Mouse (Mus musculus) limb, embryonic 11.5 days (tissue): ENCODE data around the gene Pim2. TPM values are rescaled to one million over a fixed set of nuclear protein-coding genes. Genes with fewer than 3 reads are reported as not detected.

Experiments
- ATAC-seq: fragments of 200-750 bp; cut with Nextera tagmentation; 2 replicates; pipeline ENCODE4 v1.8.0; 2017; ENCODE audit warnings: low read depth; ENCODE audit not compliant: insufficient number of reproducible peaks, low FRiP score, low TSS enrichment
- DNase-seq: peaks from one replicate; pipeline ENCODE4 v3.0.0-alpha.2; 2015; ENCODE audit warnings: low spot score
- H3K27ac ChIP-seq: fragments of 300-500 bp; sonication (generic); replicated peaks from 2 replicates; pipeline ENCODE4 v1.5.1; 2014; ENCODE audit warnings: low read depth, mild to moderate bottlenecking, low read length
- H3K27me3 ChIP-seq: fragments of 300-500 bp; sonication (generic); 2 replicates; pipeline ENCODE4 v1.6.1; 2014; ENCODE audit warnings: mild to moderate bottlenecking, low read length, mixed read lengths; ENCODE audit not compliant: control insufficient read depth, insufficient read depth
- H3K36me3 ChIP-seq: fragments of 300-500 bp; sonication (generic); 2 replicates; pipeline ENCODE4 v1.6.1; 2014; ENCODE audit warnings: mild to moderate bottlenecking, low read length, moderate library complexity, mixed read lengths; ENCODE audit not compliant: control insufficient read depth, insufficient read depth
- H3K4me1 ChIP-seq: fragments of 300-500 bp; sonication (generic); 2 replicates; pipeline ENCODE4 v1.6.1; 2014; ENCODE audit warnings: low read length, mixed read lengths; ENCODE audit not compliant: control insufficient read depth, insufficient read depth
- H3K4me2 ChIP-seq: fragments of 300-500 bp; sonication (generic); 2 replicates; pipeline ENCODE4 v1.6.1; 2014; ENCODE audit warnings: low read depth, mild to moderate bottlenecking, moderate library complexity; ENCODE audit not compliant: severe bottlenecking
- H3K4me3 ChIP-seq: fragments of 300-500 bp; sonication (generic); 2 replicates; pipeline ENCODE4 v1.5.1; 2014; ENCODE audit warnings: low read depth, low read length
- H3K9ac ChIP-seq: fragments of 300-500 bp; sonication (generic); 2 replicates; pipeline ENCODE4 v1.6.1; 2014; ENCODE audit warnings: mild to moderate bottlenecking, low read length
- H3K9me3 ChIP-seq: fragments of 300-500 bp; sonication (generic); 2 replicates; pipeline ENCODE4 v1.6.1; 2016; ENCODE audit warnings: low read length; ENCODE audit not compliant: control insufficient read depth
- WGBS: fragments of 180-500 bp; shearing (Covaris S2); extraction: QIAGEN DNeasy Blood & Tissue Kit; methylation state at CpG from one replicate; pipeline ENCODE4 v1.1.7; 2014; 5-methylcytosine and 5-hydroxymethylcytosine counted together
- polyA plus RNA-seq: library from polyadenylated mRNA; unstranded; fragments of >200 nt; fragmentation: Nextera tagmentation; extraction: Ambion mirVana; gene quantifications from 2 replicates; pipeline ENCODE4 v1.2.1, GENCODE M21; 2014

Gene Pim2
- polyA plus RNA-seq, 1 experiment from 2014 or later = 5.4 TPM

DNA sequence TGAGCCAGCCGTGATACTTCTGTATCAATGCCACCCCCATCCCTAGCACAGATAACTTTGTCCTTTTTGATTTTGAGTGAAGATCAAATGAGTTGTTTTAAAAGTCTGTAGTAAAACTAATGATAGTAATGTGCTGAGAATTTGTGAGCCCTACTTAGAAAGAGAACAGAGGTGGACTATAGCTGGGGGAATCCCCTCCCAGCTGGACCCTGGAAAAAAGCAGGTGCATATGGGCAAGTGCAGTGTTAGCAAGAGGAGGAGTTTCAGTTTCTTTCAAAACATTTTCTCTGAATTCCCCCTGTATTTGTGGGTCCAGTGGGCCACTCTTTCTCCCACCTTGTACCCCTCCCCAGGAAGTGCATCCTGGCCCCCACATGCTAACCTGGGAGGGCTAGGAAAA, 14.9 kb upstream of the Pim2 start:
- H3K9ac ChIP-seq = no peak overlapping the region
- 79% methylated on average over 1 of the region's 1 CpGs for WGBS

DNA sequence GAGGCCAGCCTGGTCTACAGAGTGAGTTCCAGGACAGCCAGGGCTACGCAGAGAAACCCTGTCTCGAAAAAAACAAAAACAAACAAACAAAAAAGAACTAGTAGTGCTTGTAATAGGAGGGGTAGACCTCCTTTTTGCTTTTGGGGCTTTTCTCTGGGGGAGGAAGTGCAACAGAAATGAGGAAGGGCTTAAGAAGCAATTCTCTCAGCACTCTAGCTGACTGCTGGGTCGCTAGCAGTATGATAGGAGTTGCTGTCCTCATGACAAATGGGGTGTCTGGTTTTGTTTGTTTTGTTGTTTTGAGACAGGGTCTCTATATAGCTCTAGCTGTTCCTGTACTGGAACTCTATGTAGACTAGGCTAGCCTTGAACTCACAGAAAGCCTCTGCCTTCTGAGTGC, 13.5 kb upstream of the Pim2 start:
- Histone ChIP-seq H3K9me3 (no peaks in the 10 kb centered on the region), H3K36me3 (no peaks in the 10 kb centered on the region), H3K4me1 (no peaks in the 10 kb centered on the region), H3K4me3 (no peak overlapping the region), H3K27me3 (no peaks in the 10 kb centered on the region), H3K27ac (no peak overlapping the region), H3K4me2 (no peak overlapping the region), H3K9ac (no peak overlapping the region)
- ATAC-seq (no peak), DNase-seq (no peak)
- 86% methylated on average over 3 of the region's 3 CpGs for WGBS

More for the DNA sequence above, 14.9 kb upstream of the Pim2 start:
- DNase-seq (no peak), ATAC-seq (no peak)
- H3K27me3 ChIP-seq = no peaks in the 10 kb centered on the region
- no peaks in the 10 kb centered on the region for H3K9me3 ChIP-seq
- no peak overlapping the region for H3K27ac ChIP-seq
- H3K36me3 ChIP-seq = no peaks in the 10 kb centered on the region
- no peak overlapping the region for H3K4me2 ChIP-seq
- H3K4me3 ChIP-seq = no peak overlapping the region
- no peaks in the 10 kb centered on the region for H3K4me1 ChIP-seq

DNA sequence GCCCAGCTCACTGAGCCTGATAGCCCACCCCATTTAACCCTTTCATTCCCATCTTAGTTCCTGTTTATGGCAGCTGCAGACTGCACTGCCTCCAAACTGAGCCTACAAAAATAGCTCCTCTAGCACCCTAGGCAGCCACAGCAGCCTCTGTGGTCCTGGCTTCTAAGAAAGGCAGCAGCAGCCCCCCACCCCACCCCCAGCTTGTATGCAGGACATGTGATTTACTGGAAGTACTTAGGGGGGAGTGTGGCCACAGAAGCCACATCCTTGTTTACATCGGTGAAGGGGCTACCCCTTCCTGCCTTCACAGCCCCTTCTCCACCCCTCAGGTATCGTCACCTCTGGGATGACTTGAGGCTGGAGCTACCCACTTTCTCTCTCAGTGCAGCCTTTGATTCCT, 12.7 kb upstream of the Pim2 start:
- no peaks in the 10 kb centered on the region for H3K36me3 ChIP-seq
- H3K4me3 ChIP-seq = no peak overlapping the region
- 70% methylated on average over 2 of the region's 2 CpGs for WGBS
- no peak overlapping the region for H3K4me2 ChIP-seq
- H3K9me3 ChIP-seq = no peaks in the 10 kb centered on the region
- no peak overlapping the region for H3K9ac ChIP-seq
- no peak overlapping the region for H3K27ac ChIP-seq
- no peak for DNase-seq
- H3K4me1 ChIP-seq = no peaks in the 10 kb centered on the region
- no peak for ATAC-seq
- H3K27me3 ChIP-seq = no peaks in the 10 kb centered on the region

DNA sequence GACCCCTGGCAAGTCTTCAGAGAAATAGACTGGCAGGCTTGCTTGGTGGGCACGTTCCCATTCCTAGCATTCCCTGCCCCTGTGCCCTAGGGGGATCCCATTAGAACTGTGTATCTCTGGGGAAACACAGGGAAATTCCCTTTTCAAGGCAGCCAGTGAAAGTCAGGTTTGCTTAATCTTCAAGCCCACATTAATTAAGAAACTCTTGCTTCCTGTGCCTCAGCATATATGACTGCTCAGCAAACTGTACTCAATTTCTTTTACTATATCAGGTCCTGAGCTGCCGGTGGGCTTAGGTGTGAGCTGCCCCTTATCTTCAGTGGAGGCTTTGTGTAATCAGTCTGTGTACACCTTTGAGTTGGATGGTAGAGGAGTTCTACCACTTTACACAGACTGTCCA, 12.3 kb upstream of the Pim2 start:
- H3K27me3 ChIP-seq = no peaks in the 10 kb centered on the region
- WGBS = 71% methylated on average over 2 of the region's 2 CpGs
- H3K36me3 ChIP-seq = no peaks in the 10 kb centered on the region
- no peak overlapping the region for H3K9ac ChIP-seq
- ATAC-seq (no peak), DNase-seq (no peak)
- H3K4me3 ChIP-seq = no peak overlapping the region
- no peaks in the 10 kb centered on the region for H3K4me1 ChIP-seq
- H3K4me2 ChIP-seq = no peak overlapping the region
- H3K27ac ChIP-seq = no peak overlapping the region
- H3K9me3 ChIP-seq = no peaks in the 10 kb centered on the region

DNA sequence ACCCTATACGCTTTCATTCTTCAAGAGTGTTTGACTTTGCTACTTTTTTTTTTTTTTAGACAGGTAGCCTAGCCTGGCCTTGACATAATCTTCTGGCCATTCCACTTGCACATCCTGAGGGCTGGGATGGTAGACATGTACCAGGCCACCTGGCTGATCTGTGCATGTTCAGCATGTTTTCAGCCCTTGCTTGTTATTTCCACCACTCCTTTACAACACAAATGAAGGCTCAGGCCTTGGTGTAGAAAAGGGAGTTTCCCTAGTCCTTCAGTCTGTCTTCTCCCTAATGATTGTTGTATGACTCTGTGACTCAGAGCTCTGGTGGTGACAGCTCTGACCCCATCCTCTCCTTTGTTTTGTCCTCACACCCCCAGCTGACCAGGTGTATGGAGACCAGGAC, 10.9 kb upstream of the Pim2 start:
- no peak overlapping the region for H3K4me3 ChIP-seq
- H3K36me3 ChIP-seq = no peaks in the 10 kb centered on the region
- WGBS = 100% methylated on average over 1 of the region's 1 CpGs
- H3K4me1 ChIP-seq = no peaks in the 10 kb centered on the region
- no peak overlapping the region for H3K9ac ChIP-seq
- no peak overlapping the region for H3K4me2 ChIP-seq
- DNase-seq (no peak), ATAC-seq (no peak)
- no peaks in the 10 kb centered on the region for H3K9me3 ChIP-seq
- no peak overlapping the region for H3K27ac ChIP-seq
- H3K27me3 ChIP-seq = no peaks in the 10 kb centered on the region

DNA sequence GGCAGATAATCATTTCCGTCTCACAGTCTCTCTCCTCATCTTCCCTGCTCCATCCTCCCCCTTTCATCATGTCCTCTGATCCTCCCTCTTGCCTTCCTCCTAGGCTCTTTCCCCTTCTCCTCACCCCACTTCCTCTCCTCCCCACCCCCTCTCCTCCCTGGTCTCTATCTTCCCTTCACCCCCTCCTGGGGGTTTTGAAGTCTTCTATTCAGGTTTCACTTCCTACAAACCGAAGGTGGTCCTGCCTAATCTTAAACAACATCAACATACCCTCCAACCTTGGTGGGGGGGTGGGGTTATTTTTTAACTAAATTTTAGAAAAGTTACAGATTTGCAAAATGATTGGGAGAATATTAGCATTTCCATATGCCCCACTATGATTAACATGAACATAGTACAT, 9.6 kb upstream of the Pim2 start:
- ATAC-seq (no peak), DNase-seq (no peak)
- Histone ChIP-seq H3K27ac (no peak overlapping the region), H3K4me3 (no peak overlapping the region), H3K9ac (no peak overlapping the region), H3K36me3 (no peaks in the 10 kb centered on the region), H3K27me3 (no peaks in the 10 kb centered on the region), H3K4me2 (no peak overlapping the region), H3K9me3 (no peaks in the 10 kb centered on the region), H3K4me1 (no peaks in the 10 kb centered on the region)
- 73% methylated on average over 2 of the region's 2 CpGs for WGBS

DNA sequence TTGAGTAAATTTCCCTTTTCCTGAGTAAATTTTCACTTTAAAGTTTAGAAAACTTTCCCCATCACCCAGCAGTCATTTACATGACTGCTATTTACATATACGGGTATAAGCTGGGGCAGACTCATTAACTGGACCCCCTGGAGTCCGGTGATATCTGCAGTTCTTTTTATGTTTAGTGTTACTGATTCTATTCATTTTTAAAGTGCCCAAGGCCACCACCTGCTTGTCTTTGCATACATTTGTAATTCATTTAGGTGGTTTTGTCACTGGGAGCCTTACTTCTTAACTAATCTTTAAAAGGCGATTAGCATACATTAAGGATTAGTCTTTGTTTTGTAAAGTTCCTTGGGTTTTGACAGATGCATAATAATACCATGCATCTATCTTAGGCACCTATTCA, 8.2 kb upstream of the Pim2 start:
- H3K4me2 ChIP-seq = no peak overlapping the region
- 43% methylated on average over 3 of the region's 3 CpGs for WGBS
- no peaks in the 10 kb centered on the region for H3K9me3 ChIP-seq
- H3K4me3 ChIP-seq = no peak overlapping the region
- no peaks in the 10 kb centered on the region for H3K4me1 ChIP-seq
- no peaks in the 10 kb centered on the region for H3K27me3 ChIP-seq
- no peak for ATAC-seq
- DNase-seq = no peak
- H3K36me3 ChIP-seq = no peaks in the 10 kb centered on the region; the same call in 1 of the 2 replicates
- H3K27ac ChIP-seq = no peak overlapping the region
- no peak overlapping the region for H3K9ac ChIP-seq

DNA sequence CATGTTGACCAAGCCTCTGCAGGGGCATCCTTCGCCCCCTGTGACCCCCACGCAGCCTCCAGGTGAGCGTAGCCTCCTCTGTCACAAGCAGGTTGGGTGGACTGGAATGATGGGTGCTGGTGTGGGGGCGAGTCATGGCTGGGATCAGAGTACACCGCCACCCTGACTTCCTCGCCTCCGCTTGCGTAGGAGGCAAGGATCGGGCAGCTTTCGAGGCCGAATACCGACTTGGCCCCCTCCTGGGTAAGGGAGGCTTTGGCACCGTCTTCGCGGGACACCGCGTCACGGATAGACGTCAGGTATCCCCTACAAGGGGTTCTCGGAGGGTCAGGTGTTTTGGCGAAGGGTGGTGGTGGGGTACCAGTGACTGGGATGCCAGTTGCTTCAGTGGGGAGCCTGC, 433 bp downstream of the Pim2 start:
- Histone ChIP-seq H3K4me1 (no peaks in the 10 kb centered on the region), H3K4me2 (peak overlapping the region; percentile 85), H3K27me3 (no peaks in the 10 kb centered on the region), H3K36me3 (no peaks in the 10 kb centered on the region; the same call in 1 of the 2 replicates), H3K4me3 (peak overlapping the region; percentile 37), H3K9ac (peak overlapping the region; percentile 47; the same call in 1 of the 2 replicates), H3K27ac (no peak overlapping the region), H3K9me3 (no peaks in the 10 kb centered on the region)
- peak; percentile 63 for ATAC-seq
- 22% methylated on average over 21 of the region's 21 CpGs for WGBS
- DNase-seq = peak; percentile 21

DNA sequence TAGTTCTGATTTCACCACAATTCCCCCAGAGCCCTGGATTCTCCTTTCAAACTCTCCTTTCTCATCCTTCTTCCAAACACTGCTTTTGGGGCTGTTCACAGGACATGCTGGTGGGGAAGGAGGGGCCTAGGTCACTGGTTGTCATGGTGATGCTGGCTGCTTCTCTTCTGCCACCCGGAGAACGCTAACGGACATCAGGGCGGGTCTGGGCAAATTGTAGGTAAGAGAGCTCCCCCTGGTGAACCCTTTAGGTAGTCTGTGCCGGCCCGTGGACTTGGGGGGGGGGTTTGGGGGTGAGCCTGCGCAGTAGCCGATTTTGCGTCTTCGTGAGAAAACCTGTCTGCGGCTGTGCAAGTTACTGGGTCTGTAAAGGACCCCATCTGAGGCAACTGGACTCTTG, 1.8 kb downstream of the Pim2 start:
- peak; percentile 66 for DNase-seq
- 18% methylated on average over 11 of the region's 11 CpGs for WGBS
- Histone ChIP-seq H3K9me3 (no peaks in the 10 kb centered on the region), H3K27me3 (no peaks in the 10 kb centered on the region), H3K4me2 (peak overlapping the region; percentile 20; the same call in 1 of the 2 replicates), H3K27ac (no peak overlapping the region), H3K4me1 (no peaks in the 10 kb centered on the region), H3K4me3 (no peak overlapping the region), H3K9ac (no peak overlapping the region), H3K36me3 (no peaks in the 10 kb centered on the region)
- peak; percentile 27; the same call in 1 of the 2 replicates for ATAC-seq
